Mouse (Mus musculus) embryo, embryonic 10 days (tissue): ENCODE data around the gene Ncoa3.

Experiments used
- DNase-seq: peaks from one replicate; pipeline ENCODE4 v3.0.0-alpha.2; 2015; ENCODE audit warnings: low spot score

Gene Ncoa3

DNA sequence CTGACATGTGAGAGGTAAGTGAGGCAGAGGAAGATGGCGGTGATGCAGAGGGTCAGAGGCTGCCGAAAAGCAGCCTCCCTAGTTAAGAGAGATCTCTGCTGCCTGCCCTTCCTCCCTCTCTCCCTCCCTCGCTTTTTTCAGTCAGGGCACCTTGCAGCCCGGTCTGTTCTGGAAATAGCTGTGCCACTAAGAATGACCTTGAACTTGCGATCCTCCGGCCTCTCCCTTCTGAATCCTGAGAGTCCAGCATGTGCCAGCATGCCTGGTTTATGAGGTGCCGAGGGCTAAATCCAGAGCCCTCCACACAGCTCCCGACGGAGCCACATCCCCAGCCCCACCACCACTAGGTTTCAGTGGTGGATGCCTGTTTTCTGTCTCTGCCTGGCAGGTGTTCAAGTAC, 113.5 kb downstream of the Ncoa3 start:
- no peak for DNase-seq

DNA sequence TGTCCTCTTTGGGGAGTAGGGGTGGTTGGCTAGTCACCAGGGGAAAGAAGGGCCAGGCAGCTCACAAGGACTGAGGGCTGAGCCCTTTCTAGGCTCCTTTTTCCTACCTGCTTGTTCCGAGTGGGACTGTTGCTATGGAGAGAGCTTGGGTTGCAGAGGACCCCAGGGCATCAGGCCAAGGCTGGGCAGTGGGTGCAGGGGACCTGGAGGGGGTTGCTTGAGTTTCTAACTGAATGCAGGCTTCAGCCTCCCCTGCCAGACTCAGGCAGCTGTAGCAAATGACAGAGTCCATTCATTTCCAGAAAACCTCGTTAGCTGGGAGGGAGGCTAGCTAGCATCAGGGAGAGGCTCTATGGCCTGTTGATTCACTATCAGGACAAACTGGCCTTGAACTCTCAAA, 114.2 kb downstream of the Ncoa3 start:
- no peak for DNase-seq

DNA sequence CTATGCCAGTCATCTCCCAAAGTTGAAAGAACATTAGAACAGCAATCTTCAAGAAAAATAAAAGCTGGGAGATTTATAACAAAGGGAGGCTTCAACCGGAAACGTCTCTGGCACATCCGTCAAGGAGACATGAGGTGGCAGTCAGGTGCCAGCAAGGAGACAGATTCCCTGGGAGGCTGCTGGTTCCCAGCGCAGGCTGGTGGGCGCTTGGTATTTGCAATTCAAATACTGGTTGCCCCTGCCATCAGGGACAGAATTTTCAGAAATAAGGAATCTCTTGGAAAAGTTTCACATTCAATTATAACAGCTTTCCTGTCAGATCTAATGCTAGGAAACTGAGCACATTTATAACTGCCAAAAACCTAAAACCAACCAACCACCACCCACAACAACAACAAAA, 115.5 kb downstream of the Ncoa3 start:
- DNase-seq, result no peak

DNA sequence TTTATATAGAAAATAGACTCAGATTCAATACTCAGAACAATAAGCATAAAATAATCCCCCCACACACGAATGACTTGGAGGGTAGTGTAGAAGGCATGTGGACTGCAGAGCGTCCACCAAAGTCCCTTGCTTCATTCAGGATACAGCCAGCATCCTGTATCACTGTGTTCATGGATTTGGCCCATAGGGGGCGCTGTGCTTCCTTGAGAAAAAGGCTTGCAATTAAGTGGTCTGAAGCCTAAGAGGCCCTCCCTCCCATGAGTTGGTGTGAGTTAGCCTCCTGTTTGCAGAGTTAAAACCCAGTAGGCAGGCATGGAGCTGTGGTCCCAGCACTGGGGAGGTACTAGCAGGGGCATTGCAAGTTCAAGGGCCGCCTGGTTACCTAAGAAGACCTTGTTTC, 115.9 kb downstream of the Ncoa3 start:
- DNase-seq, result peak; percentile 91

- DNase-seq, result no peak
These were observed 118.3 kb downstream of the Ncoa3 start for GRCm38 (mm10) chr2:166110764-166111163.

DNA sequence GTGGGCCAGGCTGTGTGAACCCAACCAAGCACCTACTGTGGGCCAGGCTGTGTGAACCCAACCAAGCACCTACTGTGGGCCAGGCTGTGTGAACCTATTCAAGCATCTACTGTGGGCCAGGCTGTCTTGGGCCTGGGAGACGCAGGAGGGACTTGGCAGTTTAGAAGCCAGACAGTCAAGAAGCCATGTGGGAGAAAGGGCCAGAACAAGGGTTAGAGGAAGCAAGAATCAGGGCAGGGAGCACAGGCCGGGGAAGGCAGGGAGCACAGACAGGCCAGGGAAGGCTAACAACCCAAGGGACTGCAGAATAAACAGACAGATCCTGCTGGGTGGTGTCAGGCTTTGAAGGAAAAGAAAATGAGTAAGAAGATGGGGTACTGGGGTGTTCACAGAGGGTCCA, 118.8 kb downstream of the Ncoa3 start:
- DNase-seq, result no peak

DNA sequence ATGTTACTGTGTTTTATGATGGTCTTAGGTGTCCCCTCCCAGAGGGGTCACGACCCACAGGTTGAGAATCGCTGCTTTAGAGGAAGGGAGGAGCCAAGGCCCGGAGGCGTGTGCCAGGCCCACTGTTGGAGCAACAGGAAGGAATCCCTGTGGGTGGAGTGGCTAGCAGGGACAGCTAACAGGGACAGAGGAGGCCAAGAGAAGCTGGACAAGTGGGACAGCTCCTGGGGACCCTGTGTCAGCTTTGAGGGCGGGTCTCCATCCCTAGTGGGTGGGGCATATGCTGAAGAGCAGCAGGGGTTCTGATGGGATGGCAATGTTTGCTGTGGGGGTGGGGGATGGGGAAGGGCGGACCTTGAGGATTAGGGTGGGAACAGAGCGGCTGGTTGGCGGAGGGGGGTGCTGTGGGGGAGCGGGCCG, 119.4 kb downstream of the Ncoa3 start:
- DNase-seq, result peak; percentile 25

GRCm38 (mm10) chr2:166112986-166113385, 120.5 kb downstream of the Ncoa3 start:
- no peak for DNase-seq

DNA sequence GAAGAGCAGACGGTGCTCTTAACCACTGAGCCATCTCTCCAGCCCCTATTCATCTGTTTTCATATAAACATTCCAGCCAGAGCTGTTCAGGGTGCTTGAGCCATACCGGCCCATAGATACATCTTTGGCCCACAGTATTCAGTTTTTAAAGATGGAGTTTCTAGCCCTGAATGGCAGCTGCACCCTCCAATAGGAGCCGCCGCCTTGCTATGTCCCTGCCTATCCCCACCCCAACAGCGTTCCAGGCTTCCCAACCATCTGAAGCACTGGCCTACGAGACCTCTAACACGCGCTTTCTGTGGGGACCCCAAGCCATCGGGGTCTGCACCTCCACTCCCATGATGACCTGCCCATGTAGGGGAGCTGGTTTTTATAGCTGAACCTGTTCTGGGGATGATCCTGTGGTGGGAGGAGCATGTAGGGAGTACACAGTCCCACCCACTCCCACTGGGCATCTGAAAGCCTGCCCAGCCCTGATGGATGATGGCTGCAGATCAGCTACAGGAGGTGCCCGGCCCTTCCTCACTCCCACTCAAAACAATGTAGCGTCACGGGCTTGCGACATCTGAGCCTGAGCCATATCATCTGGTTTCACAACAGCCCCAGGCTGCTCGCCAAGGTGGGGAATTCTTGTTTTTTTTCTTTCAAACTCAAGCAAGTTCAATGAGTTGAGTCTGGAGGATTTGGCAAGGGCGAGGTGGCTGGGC, 123.3 kb downstream of the Ncoa3 start:
- DNase-seq, result no peak

- DNase-seq, result no peak
These were observed 123.8 kb downstream of the Ncoa3 start for GRCm38 (mm10) chr2:166116278-166116608.

DNA sequence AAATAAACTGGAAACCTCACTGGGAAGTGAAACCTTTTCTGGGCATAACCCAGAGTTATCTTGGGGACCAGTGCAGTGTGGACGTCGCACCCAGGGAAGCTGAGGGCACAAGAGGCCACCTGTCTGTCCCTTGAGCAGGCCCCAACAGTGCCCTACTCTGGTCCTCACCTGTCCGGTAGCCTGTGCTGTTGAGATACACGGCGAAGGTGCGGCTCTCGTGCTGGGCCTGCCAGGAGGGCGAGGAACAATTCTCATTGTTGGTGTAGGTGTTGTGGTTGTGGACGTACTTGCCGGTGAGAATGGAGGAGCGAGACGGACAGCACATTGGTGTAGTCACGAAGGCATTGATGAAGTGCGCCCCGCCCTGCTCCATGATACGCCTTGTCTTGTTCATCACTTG, 124.3 kb downstream of the Ncoa3 start:
- DNase-seq, result no peak

DNA sequence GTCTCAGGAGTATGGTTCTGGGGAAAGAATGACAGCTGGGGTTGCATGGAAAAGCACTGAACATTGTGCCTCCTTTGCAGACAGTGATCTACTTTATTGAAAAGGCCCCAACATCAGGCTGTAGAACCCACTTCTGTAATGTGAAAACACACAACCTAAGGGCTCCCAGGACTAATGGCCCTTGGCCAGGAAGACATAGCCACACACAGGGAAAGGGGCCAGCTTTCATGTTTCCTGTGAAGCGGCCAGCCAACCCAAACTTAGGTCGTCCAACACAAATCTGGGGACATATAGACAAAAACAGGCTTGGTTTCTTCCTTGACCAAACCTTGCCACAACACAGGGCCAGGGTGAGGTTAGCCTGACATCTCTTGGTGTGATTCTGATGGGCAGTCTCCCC, 127.6 kb downstream of the Ncoa3 start:
- DNase-seq, result no peak

GRCm38 (mm10) chr2:166121681-166122355, 129.4 kb downstream of the Ncoa3 start:
- no peak for DNase-seq

DNA sequence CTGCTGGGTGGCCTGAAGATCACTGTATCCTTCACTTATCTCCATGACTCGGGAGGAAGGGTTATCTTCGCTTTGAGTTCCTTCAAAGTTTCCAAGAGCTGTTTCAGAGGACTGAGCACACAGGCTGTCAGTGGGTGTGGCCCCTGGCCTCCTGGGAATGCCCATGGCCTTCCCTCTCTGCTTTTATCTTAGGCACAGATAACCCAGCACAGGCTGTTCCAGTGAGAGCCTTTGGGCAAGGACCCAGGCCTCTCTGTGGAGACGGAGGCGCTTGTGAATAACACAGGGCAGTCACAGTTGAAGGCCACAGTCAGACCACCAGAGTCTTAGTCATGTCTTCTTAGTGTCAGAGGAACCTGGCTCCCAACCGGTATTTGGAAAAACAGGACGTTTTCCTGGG, 130.3 kb downstream of the Ncoa3 start:
- no peak for DNase-seq
